Mouse (Mus musculus) thymus, adult 2 months (tissue): ENCODE measurements around the gene Inpp5a.

Experiments
- CTCF ChIP-seq: fragments of 200-500 bp; IDR thresholded peaks from 2 replicates; pipeline ENCODE4 v1.5.1; 2012; ENCODE audit warnings: mild to moderate bottlenecking, control low read depth, low read length, moderate library complexity, borderline replicate concordance; ENCODE audit not compliant: control insufficient read depth, poor library complexity, insufficient read depth; ENCODE audit errors: extremely low read depth
- POLR2A ChIP-seq: fragments of 200-500 bp; IDR thresholded peaks from 2 replicates; pipeline ENCODE4 v1.6.1; 2012; ENCODE audit warnings: mild to moderate bottlenecking, low read length, control low read depth, moderate library complexity; ENCODE audit not compliant: control insufficient read depth, poor library complexity, insufficient read depth; ENCODE audit errors: extremely low read depth

- TF ChIP-seq POLR2A (no peak), CTCF (no peak)
Measured at GRCm38 (mm10) chr7:139479626-139480025, 90.7 kb downstream of the Inpp5a start.
